Mouse (Mus musculus) layer of hippocampus, adult 2 months (tissue): ENCODE results near the gene Tacr2. TPM values are rescaled to one million over a fixed set of nuclear protein-coding genes. Genes with fewer than 3 reads are reported as not detected.

ENCODE experiments used
- DNase-seq, 2 experiments: peaks; one replicate each; pipeline ENCODE4 v3.0.0; 2022; ENCODE audit warnings: low spot score in 2 of 2
- H3K27ac ChIP-seq: fragments of 200-600 bp; 2 replicates; pipeline ENCODE4 v1.8.1; 2022
- H3K4me3 ChIP-seq: fragments of 200-600 bp; 2 replicates; pipeline ENCODE4 v1.8.1; 2022; ENCODE audit warnings: mild to moderate bottlenecking
- CTCF ChIP-seq: fragments of 200-600 bp; conservative IDR thresholded peaks from 2 replicates; pipeline ENCODE4 v1.8.1; 2022; ENCODE audit warnings: antibody characterized with exemption, mild to moderate bottlenecking, moderate library complexity
- long read RNA-seq, 2 experiments: library from polyadenylated mRNA; stranded (forward); transcript quantifications; one replicate each; pipeline ENCODE4 v2.0.0; 2021; ENCODE audit warnings: borderline mapping rate in 2 of 2
- total RNA-seq, 2 experiments: library from RNA; stranded (reverse); gene quantifications; 2 replicates each; pipeline ENCODE4 v1.2.3; 2021

The Tacr2 gene
- total RNA-seq = not detected
- long read RNA-seq, experiment 1 = 0 reads
- long read RNA-seq, experiment 2 = 0 reads

DNA sequence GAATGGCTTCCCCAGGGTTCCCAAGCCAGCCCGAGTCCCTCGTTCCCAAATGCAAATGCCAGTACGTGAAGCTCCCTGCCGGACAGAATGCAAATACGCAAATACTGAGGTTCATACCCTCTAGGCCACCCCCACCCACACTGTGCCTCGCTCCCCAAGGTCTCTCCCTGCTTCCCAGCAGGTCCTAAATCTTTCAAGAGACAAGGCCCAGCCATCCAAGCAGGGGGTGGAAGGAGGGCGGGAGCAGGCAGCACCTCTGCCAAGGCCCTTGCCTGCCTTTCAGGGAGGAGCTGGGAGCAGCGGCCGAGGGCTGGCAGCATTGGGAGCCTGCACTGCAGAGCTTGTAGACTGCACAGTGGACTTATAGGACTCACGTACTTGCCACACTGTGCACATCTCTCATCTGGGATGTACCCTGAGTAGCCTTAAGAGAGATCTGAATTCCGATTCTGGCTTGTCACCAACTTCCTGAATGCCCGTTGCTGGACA lies at the start of gene Tacr2:
TSS of gene Tacr2 (plus strand) at position 439 of the 489 bp plus-strand sequence.
- DNase-seq = no peak
- no peak for TF ChIP-seq CTCF
- no peak within 1 kb of the TSS for H3K27ac ChIP-seq
- no peak within 1 kb of the TSS for H3K4me3 ChIP-seq

DNA sequence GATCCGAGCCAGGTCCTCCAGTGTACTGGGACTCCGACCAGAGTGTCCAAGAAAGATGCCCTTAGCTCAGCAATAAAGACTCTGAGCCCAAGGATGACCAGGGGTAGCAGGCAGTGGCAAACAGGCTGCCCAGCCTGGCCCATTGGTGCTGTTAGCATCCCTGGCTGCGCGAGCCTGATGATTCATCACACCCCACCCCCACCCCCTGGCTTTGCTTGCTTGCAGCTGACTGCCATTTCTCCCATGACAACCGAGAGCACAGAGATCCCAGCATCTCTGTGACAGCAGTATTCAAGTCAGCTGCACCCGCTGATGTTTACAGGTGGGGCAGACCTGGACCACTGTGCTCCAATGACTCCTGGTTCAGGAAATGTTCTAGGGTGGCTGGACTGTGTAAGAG lies 49.7 kb upstream of the Tacr2 start:
- Histone ChIP-seq H3K27ac (peak overlapping the region; percentile 87), H3K4me3 (no peak overlapping the region; the same call in 1 of the 2 replicates)
- no peak for TF ChIP-seq CTCF
- DNase-seq = peak; percentile 61 to 66

DNA sequence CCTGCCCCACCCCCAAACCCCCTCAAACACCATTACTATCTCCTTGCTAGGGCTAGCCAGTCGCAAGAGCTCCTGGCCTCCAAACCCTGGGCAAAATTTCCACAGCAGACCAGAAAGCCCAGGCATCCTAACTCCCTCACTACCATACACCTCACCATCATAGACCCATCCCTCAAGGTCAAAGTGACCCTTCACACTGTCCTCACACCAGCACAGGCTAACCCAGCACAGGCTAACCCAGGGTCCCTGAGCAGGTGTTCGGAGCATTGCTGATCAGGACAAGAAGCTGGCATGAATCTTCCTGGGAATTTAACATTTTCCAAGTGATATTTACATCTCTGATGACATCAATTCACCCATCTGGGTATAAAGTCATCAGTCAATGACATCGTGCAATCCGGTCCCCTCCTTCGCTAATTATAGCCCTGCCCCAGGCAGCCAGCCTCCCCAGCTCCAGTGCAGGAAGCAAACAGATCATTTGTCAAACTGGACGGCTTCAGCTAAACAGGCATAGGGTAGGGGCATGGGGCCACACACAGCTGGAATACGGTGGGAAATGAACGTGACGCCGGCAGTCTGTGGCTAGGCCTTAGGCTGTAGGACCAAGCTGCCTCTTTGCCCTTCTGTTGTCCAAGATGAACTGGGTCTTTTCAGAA lies 43.9 kb upstream of the Tacr2 start:
- TF ChIP-seq CTCF = no peak
- Histone ChIP-seq H3K4me3 (no peak overlapping the region), H3K27ac (peak overlapping the region; percentile 15; the same call in 1 of the 2 replicates)
- DNase-seq = no peak

DNA sequence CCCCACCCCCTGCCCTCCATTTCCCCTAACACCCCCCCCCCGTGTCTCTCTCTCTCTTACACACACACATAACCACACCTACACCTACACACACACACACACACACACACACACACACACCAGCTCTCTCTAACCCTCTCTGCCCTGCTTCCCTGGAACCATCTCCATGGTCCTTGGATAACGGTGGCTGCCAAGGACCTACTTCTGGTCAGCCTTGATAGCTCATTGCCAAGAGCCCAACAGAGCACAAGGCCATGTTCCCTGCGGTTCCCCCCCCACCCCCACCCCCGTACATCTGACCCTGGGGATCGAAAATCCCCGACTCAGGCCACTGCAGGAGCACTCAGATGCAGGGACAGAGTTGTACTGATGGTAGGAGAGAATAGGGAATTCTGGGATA lies 40.9 kb upstream of the Tacr2 start:
- no peak for TF ChIP-seq CTCF
- H3K27ac ChIP-seq = no peak overlapping the region
- DNase-seq = no peak
- H3K4me3 ChIP-seq = no peak overlapping the region

DNA sequence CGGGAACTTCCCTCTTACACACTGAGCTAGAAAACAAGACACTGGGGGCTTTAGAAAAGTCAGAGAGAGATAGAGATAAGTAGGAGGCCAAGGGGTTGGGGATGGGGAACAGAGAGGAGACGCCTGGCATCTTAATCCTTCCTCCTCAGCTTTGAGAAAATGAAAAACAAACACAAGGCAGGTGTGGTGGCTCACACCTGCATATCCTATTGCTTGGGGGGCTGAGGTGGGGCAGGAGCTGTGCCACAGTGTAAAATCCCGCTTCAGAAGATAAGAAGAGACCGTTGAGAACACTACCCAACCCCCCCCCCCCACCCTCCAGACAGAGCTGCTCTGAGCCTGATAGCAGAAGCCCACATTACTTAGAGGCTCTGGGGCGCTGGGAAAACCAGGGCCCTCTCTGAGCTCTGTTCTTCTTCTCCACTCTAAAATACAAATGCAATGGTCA lies 37.0 kb upstream of the Tacr2 start:
- Histone ChIP-seq H3K4me3 (no peak overlapping the region), H3K27ac (no peak overlapping the region)
- DNase-seq = no peak
- TF ChIP-seq CTCF = no peak

DNA sequence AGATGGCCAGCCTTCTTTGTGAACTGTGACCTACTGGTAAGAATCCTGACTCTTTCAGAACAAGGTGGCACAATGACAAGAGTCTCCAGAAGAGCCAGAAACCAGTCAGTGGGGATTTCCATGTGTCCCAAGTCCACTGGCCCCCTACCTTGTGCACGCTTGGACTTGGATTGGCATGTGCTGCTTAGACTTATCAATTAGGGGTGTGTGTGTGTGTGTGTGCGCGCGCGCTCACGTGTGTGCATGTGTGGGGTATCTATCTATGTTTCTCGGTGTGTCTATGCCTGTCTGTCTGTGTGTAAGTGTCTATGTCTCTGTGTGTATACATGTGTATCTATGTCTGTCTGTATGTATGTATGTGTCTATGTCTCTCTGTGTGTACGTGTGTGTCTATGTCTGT lies 36.6 kb upstream of the Tacr2 start:
- TF ChIP-seq CTCF = no peak
- no peak overlapping the region for H3K27ac ChIP-seq
- H3K4me3 ChIP-seq = no peak overlapping the region
- no peak for DNase-seq

DNA sequence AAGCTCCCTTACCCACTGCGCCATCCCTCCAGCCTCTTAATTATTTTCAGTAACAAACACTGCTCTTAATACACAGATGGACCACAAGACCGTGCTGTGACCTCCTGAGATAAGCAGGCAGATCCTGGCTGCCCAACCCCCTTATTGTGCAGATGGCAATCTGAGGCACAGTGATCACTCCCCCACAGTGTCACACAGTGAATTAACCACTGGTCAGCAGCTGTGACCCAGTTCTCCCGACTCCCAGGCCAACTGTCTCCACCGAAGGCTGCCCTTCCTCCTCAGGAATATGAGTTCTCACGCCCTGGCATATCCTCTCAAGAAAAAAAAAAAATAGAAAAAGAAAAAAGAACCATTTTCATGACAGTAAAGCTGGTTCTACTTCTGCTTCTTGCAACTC lies 35.6 kb upstream of the Tacr2 start:
- no peak for DNase-seq
- Histone ChIP-seq H3K4me3 (no peak overlapping the region), H3K27ac (peak overlapping the region; percentile 64)
- TF ChIP-seq CTCF = no peak

DNA sequence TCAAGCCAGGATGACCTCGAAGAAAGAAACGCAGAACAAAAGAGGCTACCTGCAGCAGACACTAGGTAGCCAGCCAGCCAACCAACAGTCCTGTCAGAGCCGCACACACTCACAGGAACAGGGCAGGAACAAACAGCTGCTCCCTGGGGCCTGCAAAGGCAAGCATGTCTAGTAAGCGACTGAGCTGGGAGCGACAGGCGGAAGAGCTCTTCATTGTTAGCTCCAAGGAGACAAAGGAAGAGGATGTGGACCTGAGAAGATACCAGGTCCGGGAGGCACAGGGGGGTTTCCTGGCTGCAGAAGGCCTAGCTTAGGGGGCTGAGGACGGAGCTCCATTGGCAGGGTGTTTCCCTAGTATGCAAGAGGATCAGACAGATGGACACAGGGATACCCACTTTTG lies 35.0 kb upstream of the Tacr2 start:
- Histone ChIP-seq H3K27ac (peak overlapping the region; percentile 64), H3K4me3 (no peak overlapping the region)
- no peak for DNase-seq
- TF ChIP-seq CTCF = no peak

DNA sequence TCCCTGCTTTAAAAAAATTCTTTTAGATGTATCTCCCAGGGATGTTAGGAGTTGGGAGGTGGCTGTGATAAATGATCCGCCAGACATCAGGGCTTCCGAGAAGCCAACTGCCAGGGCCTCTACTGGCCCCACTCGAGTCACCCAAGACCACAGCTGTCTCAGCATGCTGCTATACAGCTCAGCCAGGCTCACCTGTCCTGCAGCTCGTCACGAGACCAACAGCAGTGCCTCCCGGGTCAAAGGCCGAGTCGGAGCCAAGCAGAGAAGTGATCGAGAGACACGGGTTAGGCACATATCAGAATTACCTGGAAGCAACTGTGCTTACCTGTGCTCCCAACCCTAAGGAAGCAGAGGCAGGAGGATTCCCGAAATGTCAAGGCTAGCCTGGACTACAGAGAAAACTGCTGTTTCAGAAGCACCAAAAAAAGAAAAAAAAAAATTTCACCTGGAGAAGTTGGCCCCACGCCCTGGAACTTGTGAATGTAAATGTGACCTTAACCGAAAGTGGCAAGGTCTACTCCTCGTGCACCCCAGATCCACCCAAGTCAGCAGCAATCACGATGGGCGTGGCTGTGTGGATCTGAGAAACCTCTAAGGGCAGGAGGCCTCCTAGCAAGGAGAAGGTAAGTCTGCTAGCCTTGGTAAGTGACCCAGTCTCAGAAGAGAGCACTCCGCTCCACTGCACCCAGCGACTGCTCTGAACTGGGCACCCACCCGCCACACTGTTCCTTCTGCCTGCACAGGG lies 34.0 kb upstream of the Tacr2 start:
- no peak overlapping the region for H3K27ac ChIP-seq
- DNase-seq = no peak
- TF ChIP-seq CTCF = no peak
- no peak overlapping the region for H3K4me3 ChIP-seq

DNA sequence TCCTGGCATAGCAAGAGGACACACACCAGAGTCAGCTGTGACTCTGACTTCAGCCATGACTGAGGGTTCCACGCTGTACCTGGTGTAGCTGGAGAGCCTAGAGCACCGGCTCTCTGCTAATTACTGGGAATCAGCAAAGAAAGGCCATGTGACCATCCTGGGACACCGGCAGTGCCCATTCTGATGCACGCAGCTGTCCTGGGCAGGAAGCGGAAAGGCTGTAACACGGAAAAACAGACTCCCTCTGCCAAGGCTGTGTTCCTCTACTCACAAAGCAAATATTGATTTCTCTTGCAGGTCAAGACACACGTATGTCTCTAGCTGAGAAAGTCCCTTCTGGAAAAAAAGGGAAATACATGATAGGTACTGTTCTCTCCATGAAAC lies 33.5 kb upstream of the Tacr2 start:
- H3K27ac ChIP-seq = no peak overlapping the region
- H3K4me3 ChIP-seq = no peak overlapping the region
- no peak for TF ChIP-seq CTCF
- DNase-seq = no peak

DNA sequence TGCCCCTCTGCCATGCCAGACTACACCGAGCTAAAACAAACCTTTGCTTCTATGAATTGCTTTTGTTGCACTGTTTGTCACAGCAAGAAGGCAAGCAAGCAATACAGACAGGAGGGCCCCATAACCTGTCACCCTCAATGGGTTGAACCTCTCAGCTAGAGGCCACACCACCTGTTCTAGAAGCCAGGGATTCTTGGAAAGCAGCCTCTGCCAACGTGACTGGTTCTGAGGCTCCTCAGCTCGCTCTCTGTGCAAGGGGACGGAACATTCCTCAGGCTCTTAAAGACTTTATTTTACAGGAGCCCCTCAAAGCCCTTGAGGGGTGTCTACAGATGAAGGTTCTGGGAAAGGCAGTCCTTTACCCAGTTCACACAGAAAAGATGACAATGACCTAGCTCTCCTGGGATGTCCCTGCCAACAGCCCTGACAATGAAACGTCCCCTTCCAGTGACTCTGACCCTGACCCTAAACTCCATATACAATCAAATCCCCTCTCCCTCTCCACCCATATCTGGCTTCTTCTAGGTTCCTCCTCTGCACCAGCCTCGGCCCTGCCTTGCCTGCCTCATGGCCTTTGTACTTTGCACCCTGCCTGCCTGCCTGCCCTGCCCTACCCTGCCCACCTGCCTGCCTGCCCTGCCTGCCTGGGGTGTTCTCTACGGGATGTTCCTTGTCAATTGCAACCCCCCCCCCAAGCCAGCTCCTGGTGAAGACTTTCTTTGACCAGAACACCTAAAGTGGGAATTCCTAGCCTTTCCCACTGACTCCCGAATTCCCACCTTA lies 31.3 kb upstream of the Tacr2 start:
- TF ChIP-seq CTCF = no peak
- Histone ChIP-seq H3K4me3 (no peak overlapping the region), H3K27ac (no peak overlapping the region)
- DNase-seq = no peak

DNA sequence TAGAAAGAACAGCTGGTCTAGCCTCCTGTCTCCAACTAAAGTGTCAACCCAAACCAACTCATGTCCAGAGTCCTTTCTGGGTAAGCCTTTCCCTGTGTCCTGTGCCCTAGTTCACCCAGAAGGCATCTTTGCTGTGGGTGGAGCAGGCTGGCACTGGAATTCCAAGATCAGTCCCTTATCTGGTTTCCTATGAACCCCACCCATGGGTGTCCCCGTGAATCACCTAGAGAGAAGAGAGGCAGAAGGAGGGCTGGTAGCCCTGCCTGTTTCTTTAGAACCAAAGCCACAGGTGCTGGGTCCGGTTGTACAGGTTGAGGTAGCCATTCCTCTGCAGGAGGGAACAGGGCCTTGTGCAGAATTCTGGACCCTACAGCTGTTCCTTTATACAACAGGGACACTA lies 30.6 kb upstream of the Tacr2 start:
- Histone ChIP-seq H3K27ac (no peak overlapping the region), H3K4me3 (no peak overlapping the region)
- DNase-seq = no peak
- no peak for TF ChIP-seq CTCF

DNA sequence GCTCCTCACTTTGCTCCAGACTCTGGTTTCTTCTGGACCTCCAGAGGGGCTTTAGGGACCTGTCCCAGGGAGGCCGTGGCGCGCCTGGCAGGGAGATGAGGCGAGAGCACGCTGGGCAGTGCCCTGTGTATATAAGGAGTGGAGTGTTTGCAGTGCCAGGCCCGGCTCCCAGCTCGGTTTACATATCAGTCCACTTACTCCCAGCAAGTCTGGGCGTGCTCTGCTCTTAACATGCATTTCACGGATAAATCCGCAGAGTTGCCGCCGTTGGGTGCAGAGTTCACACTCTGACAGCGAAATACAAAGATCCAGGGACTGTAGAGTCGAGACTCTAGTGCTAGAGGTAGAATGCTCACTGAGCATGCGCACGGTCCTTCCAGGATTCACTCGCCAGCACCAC lies 29.5 kb upstream of the Tacr2 start:
- no peak for DNase-seq
- no peak overlapping the region for H3K4me3 ChIP-seq
- no peak overlapping the region for H3K27ac ChIP-seq
- no peak for TF ChIP-seq CTCF
